Mouse (Mus musculus) heart, embryonic 15.5 days (tissue): ENCODE measurements around the gene Srpk2. TPM values are rescaled to one million over a fixed set of nuclear protein-coding genes. Genes with fewer than 3 reads are reported as not detected.
"Not testable (repeated sequence)": the region's sequence is repeated elsewhere in the genome, so short reads cannot be mapped to it uniquely, and the experiment has no call there.

Experiments used
- ATAC-seq: fragments of 200-750 bp; cut with Nextera tagmentation; replicated peaks from 2 replicates; pipeline ENCODE4 v1.8.0; 2017; ENCODE audit warnings: low read depth, moderate TSS enrichment; ENCODE audit not compliant: insufficient number of reproducible peaks, insufficient read depth, low FRiP score
- H3K27ac ChIP-seq: fragments of 300-500 bp; sonication (generic); 2 replicates; pipeline ENCODE4 v1.5.1; 2015; ENCODE audit warnings: mild to moderate bottlenecking, inconsistent platforms
- H3K27me3 ChIP-seq: fragments of 300-500 bp; sonication (generic); 2 replicates; pipeline ENCODE4 v1.6.1; 2015; ENCODE audit warnings: inconsistent platforms
- H3K36me3 ChIP-seq: fragments of 300-500 bp; sonication (generic); 2 replicates; pipeline ENCODE4 v1.6.1; 2015; ENCODE audit warnings: mild to moderate bottlenecking, inconsistent platforms
- H3K4me1 ChIP-seq: fragments of 300-500 bp; sonication (generic); replicated peaks from 2 replicates; pipeline ENCODE4 v1.6.1; 2015; ENCODE audit warnings: inconsistent platforms
- H3K4me2 ChIP-seq: fragments of 300-500 bp; sonication (generic); 2 replicates; pipeline ENCODE4 v1.6.1; 2015; ENCODE audit warnings: inconsistent platforms, mild to moderate bottlenecking, moderate library complexity
- H3K4me3 ChIP-seq: fragments of 300-500 bp; sonication (generic); 2 replicates; pipeline ENCODE4 v1.5.1; 2015; ENCODE audit warnings: mild to moderate bottlenecking, inconsistent platforms
- H3K9ac ChIP-seq: fragments of 300-500 bp; sonication (generic); 2 replicates; pipeline ENCODE4 v1.6.1; 2015; ENCODE audit warnings: mild to moderate bottlenecking, inconsistent platforms
- H3K9me3 ChIP-seq: fragments of 300-500 bp; sonication (generic); replicated peaks from 2 replicates; pipeline ENCODE4 v1.6.1; 2016; ENCODE audit warnings: inconsistent platforms
- WGBS: fragments of 180-500 bp; shearing (Covaris S2); methylation state at CpG from one replicate; pipeline ENCODE4 v1.1.7; 2015; ENCODE audit warnings: mixed read lengths; 5-methylcytosine and 5-hydroxymethylcytosine counted together
- polyA plus RNA-seq: library from polyadenylated mRNA; unstranded; fragments of >200 nt; fragmentation: Nextera tagmentation; extraction: Ambion mirVana; gene quantifications from 2 replicates; pipeline ENCODE4 v1.2.1, GENCODE M21; 2015

Srpk2 gene
- polyA plus RNA-seq, 1 experiment from 2014 or later, result 40.5 TPM

GRCm38 (mm10) chr5:23670880-23671279, 13.5 kb downstream of the Srpk2 start:
- Histone ChIP-seq H3K36me3 (no peaks in the 10 kb centered on the region), H3K4me2 (no peak overlapping the region), H3K4me1 (peaks cover 17% of the 10 kb centered on the region), H3K4me3 (no peak overlapping the region), H3K27me3 (no peaks in the 10 kb centered on the region), H3K9me3 (no peaks in the 10 kb centered on the region), H3K27ac (no peak overlapping the region), H3K9ac (no peak overlapping the region)
- 85% methylated on average over 4 of the region's 4 CpGs for WGBS
- ATAC-seq, result no peak

GRCm38 (mm10) chr5:23665906-23666305, 18.5 kb downstream of the Srpk2 start:
- no peak overlapping the region for H3K4me3 ChIP-seq
- no peak overlapping the region for H3K9ac ChIP-seq
- ATAC-seq, result no peak
- H3K36me3 ChIP-seq, result no peaks in the 10 kb centered on the region
- H3K4me1 ChIP-seq, result 0 out of 2 replicates have a peak, but pooled peaks cover 11% of the 10 kb centered on the region
- H3K4me2 ChIP-seq, result no peak overlapping the region
- H3K27me3 ChIP-seq, result no peaks in the 10 kb centered on the region
- no peaks in the 10 kb centered on the region for H3K9me3 ChIP-seq
- no peak overlapping the region for H3K27ac ChIP-seq

- H3K4me3 ChIP-seq, result no peak overlapping the region
- 0 out of 2 replicates have a peak, but pooled peaks cover 6% of the 10 kb centered on the region for H3K4me1 ChIP-seq
- no peaks in the 10 kb centered on the region for H3K9me3 ChIP-seq
- H3K4me2 ChIP-seq, result no peak overlapping the region
- H3K27me3 ChIP-seq, result no peaks in the 10 kb centered on the region
- H3K9ac ChIP-seq, result no peak overlapping the region
- 66% methylated on average over 2 of the region's 2 CpGs for WGBS
- H3K36me3 ChIP-seq, result no peaks in the 10 kb centered on the region
- no peak overlapping the region for H3K27ac ChIP-seq
- no peak for ATAC-seq
Measured at GRCm38 (mm10) chr5:23661191-23661590, 23.2 kb downstream of the Srpk2 start.

GRCm38 (mm10) chr5:23658017-23658416, 26.4 kb downstream of the Srpk2 start:
- Histone ChIP-seq H3K4me1 (0 out of 2 replicates have a peak, but pooled peaks cover 4% of the 10 kb centered on the region), H3K36me3 (no peaks in the 10 kb centered on the region), H3K27me3 (no peaks in the 10 kb centered on the region), H3K27ac (no peak overlapping the region), H3K4me2 (no peak overlapping the region), H3K9me3 (no peaks in the 10 kb centered on the region), H3K9ac (no peak overlapping the region), H3K4me3 (no peak overlapping the region)
- WGBS, result 61% methylated on average over 5 of the region's 5 CpGs
- ATAC-seq, result no peak

GRCm38 (mm10) chr5:23656590-23656989, 27.8 kb downstream of the Srpk2 start:
- no peak overlapping the region for H3K4me2 ChIP-seq
- no peak overlapping the region for H3K4me3 ChIP-seq
- no peak for ATAC-seq
- H3K27me3 ChIP-seq, result no peaks in the 10 kb centered on the region
- no peaks in the 10 kb centered on the region for H3K36me3 ChIP-seq
- H3K27ac ChIP-seq, result no peak overlapping the region
- H3K4me1 ChIP-seq, result 0 out of 2 replicates have a peak, but pooled peaks cover 2% of the 10 kb centered on the region
- 90% methylated on average over 4 of the region's 4 CpGs for WGBS
- no peaks in the 10 kb centered on the region for H3K9me3 ChIP-seq
- no peak overlapping the region for H3K9ac ChIP-seq

GRCm38 (mm10) chr5:23655030-23655429, 29.4 kb downstream of the Srpk2 start:
- no peak overlapping the region for H3K27ac ChIP-seq

GRCm38 (mm10) chr5:23652326-23652725, 32.1 kb downstream of the Srpk2 start:
- WGBS, result 65% methylated on average over 7 of the region's 7 CpGs
- no peaks in the 10 kb centered on the region for H3K27me3 ChIP-seq
- H3K4me1 ChIP-seq, result no peaks in the 10 kb centered on the region

More at GRCm38 (mm10) chr5:23655030-23655429, 29.4 kb downstream of the Srpk2 start:
- ATAC-seq, result no peak
- Histone ChIP-seq H3K4me2 (no peak overlapping the region), H3K9ac (no peak overlapping the region), H3K27me3 (no peaks in the 10 kb centered on the region), H3K4me3 (no peak overlapping the region), H3K4me1 (no peaks in the 10 kb centered on the region), H3K36me3 (no peaks in the 10 kb centered on the region), H3K9me3 (no peaks in the 10 kb centered on the region)
- 74% methylated on average over 1 of the region's 1 CpGs for WGBS

GRCm38 (mm10) chr5:23651786-23652185, 32.6 kb downstream of the Srpk2 start:
- Histone ChIP-seq H3K27ac (no peak overlapping the region), H3K9ac (no peak overlapping the region), H3K9me3 (no peaks in the 10 kb centered on the region), H3K4me2 (no peak overlapping the region), H3K27me3 (no peaks in the 10 kb centered on the region), H3K4me1 (no peaks in the 10 kb centered on the region), H3K4me3 (no peak overlapping the region), H3K36me3 (no peaks in the 10 kb centered on the region)
- ATAC-seq, result no peak
- WGBS, result 79% methylated on average over 3 of the region's 3 CpGs

More at GRCm38 (mm10) chr5:23652326-23652725, 32.1 kb downstream of the Srpk2 start:
- no peak for ATAC-seq
- Histone ChIP-seq H3K27ac (no peak overlapping the region), H3K9me3 (no peaks in the 10 kb centered on the region), H3K36me3 (no peaks in the 10 kb centered on the region), H3K4me2 (no peak overlapping the region), H3K9ac (no peak overlapping the region), H3K4me3 (no peak overlapping the region)

- 74% methylated on average over 3 of the region's 3 CpGs for WGBS
- Histone ChIP-seq H3K4me3 (no peak overlapping the region), H3K4me1 (no peaks in the 10 kb centered on the region), H3K4me2 (no peak overlapping the region), H3K9me3 (no peaks in the 10 kb centered on the region), H3K27me3 (no peaks in the 10 kb centered on the region), H3K27ac (no peak overlapping the region), H3K36me3 (no peaks in the 10 kb centered on the region), H3K9ac (no peak overlapping the region)
- ATAC-seq, result no peak
Measured at GRCm38 (mm10) chr5:23650504-23650903, 33.9 kb downstream of the Srpk2 start.

GRCm38 (mm10) chr5:23649246-23649645, 35.2 kb downstream of the Srpk2 start:
- no peak for ATAC-seq
- H3K4me3 ChIP-seq, result no peak overlapping the region

GRCm38 (mm10) chr5:23645671-23646070, 38.7 kb downstream of the Srpk2 start:
- Histone ChIP-seq H3K4me2 (no peak overlapping the region), H3K27me3 (no peaks in the 10 kb centered on the region), H3K9ac (no peak overlapping the region), H3K4me1 (no peaks in the 10 kb centered on the region), H3K4me3 (no peak overlapping the region), H3K36me3 (no peaks in the 10 kb centered on the region), H3K9me3 (no peaks in the 10 kb centered on the region), H3K27ac (no peak overlapping the region)
- 83% methylated on average over 3 of the region's 3 CpGs for WGBS
- no peak for ATAC-seq

More at GRCm38 (mm10) chr5:23649246-23649645, 35.2 kb downstream of the Srpk2 start:
- WGBS, result 86% methylated on average over 2 of the region's 2 CpGs
- Histone ChIP-seq H3K9ac (no peak overlapping the region), H3K9me3 (no peaks in the 10 kb centered on the region), H3K4me2 (no peak overlapping the region), H3K4me1 (no peaks in the 10 kb centered on the region), H3K27ac (no peak overlapping the region), H3K27me3 (no peaks in the 10 kb centered on the region), H3K36me3 (no peaks in the 10 kb centered on the region)

- not testable (repeated sequence) for H3K4me3 ChIP-seq, H3K9ac ChIP-seq, H3K36me3 ChIP-seq, H3K27me3 ChIP-seq, H3K4me2 ChIP-seq, ATAC-seq, H3K9me3 ChIP-seq, H3K4me1 ChIP-seq, H3K27ac ChIP-seq
Measured at GRCm38 (mm10) chr5:23639193-23639592, 45.2 kb downstream of the Srpk2 start.
